Mouse (Mus musculus) ES-CJ7 (cell line): ENCODE data around the gene Acta1.
A peak's percentile ranks its signal among the peaks of the same experiment; 100 is the strongest.

ENCODE experiments used
- DNase-seq: peaks from one replicate; pipeline ENCODE4 v3.0.0; 2011; ENCODE audit warnings: low read depth, low spot score

Gene Acta1

DNA sequence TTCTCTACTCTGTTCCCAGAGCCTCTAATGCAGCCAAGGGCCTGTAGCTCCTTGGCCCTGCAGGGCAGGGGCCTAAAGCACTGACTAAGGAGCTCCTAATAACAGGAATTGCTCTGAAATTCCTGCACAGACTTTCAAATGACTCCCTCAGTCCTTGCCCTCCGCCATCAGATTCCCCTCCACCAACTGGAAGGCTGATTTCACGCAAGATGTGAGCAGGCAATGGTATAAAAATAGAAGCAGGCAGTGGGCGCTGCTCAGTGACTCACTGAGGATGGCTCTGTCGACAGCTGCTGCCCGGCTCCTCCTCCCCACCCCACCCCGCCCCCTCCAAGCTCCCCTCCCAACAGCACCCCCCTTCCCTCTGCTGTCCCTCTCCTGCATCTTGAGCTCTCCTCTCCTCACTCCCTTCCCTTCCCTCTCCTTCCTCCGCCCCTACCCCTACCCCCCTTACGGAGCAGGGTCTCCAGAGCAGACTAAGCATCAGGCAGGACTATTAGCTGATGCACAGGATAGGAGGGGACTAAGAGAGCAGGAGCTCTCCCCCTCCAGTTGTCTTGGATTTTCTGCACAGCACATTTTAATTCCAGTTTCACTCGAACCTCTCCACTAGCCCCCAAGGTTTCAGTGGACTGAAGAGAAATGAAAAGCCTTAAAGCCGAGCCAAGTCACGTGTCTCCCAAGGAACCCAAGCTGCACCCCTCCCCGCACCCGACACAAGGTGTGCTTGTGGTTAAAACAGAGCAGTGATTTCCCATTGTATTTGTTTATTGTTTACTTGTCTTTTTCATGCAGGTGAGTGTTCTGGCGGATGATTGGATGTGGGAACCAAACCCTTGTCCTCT, 9.6 kb downstream of the Acta1 start:
- no peak for DNase-seq

DNA sequence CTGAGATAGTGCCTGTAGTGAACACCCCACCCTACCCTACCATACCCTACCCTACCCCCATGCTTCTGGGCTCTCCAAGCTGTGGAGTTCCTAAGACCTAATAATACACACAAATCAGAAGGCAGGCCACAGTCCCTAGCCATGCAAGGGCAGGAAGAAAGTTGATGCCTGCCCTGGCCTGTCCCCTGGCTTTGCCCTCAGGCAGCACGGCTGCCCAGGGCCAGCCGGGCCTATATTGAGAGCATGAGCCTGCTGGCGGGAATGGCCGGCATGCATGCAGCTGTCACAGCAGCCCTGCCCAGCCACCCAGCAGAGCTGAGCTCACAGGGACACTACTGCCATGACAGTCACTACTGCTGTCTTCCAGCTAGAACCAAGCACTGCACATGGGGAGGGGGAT, 11.5 kb downstream of the Acta1 start:
- no peak for DNase-seq

DNA sequence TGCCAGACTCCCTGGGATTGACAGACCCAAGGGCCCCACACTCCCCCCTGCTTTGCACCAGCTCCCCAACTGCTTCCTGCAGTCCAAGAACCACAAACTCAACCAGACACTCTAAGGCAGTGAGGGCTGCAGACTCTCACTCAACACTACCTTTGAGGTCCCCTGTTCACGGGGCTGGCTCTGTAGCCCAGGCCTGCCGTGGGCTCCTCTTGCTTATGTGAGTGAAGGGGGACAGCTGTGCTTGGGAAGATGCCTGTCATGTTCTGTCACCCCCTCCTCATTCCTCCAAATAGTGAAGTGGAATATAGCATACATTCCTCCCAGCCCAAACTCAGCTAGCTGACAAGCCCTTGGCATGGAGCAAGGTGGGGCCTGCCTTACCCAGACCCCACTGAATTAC, 12.1 kb downstream of the Acta1 start:
- DNase-seq, result no peak

DNA sequence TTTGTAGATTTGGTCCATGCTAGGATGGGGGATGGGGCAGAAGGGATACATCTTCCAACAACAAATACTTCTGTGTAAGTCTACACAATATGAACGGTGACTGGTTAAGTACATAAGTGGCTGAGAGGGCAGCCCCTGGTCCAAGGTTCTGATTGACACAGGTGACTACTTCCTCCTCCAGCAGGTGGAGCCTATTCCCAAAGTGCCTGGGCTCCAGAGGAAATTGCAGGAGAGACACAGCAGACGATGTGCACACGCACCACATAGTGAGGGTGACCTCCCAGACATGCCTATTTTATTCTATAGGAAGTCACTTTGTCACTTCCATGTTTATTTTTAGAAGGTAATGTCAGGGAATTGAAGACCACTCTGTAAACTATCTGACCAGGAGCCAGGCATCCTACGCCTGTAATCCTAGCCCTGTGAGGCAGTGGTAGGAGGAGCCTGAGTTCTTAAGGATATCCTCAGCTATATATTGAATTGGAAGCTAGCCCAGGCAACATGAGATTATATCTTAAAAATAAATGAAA, 13.7 kb downstream of the Acta1 start:
- peak; percentile 38 for DNase-seq

DNA sequence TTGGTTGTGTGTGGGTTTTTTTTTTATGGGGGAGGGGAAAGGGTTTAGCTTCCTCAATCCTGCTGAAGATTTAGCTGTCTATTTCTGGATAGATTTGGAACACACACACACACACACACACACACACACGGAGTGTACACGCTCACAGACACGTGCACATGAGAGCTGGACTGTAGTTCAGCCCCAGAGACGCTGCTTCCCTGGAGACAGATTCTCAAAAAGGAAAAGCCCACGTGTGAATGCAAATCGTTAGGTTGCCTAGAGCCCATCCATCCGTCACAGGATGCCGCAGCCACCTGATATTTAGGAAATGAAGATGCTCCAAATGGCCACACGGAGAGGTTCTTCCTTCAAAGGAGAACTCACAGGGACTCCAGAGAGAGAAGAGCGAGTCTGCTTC, 14.3 kb downstream of the Acta1 start:
- no peak for DNase-seq

DNA sequence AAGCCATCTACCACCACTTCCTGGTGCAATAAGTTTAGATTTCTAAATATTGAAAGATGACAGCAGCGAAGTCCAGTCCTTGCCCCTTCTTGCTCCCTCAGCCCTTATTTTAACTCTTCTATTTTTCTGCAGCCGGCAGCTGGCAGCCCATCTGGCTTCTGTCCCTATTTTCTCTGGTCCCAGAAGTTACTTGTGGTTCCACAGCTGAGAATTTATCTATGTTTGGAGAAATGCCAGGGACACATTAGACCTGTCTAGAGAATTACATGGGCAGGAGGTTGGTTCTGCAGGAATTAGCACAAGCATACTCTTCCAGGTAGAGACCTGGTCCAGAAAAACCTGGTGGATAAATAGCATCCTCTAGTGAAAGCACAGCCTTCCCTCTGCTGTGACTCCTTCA, 16.7 kb downstream of the Acta1 start:
- no peak for DNase-seq

DNA sequence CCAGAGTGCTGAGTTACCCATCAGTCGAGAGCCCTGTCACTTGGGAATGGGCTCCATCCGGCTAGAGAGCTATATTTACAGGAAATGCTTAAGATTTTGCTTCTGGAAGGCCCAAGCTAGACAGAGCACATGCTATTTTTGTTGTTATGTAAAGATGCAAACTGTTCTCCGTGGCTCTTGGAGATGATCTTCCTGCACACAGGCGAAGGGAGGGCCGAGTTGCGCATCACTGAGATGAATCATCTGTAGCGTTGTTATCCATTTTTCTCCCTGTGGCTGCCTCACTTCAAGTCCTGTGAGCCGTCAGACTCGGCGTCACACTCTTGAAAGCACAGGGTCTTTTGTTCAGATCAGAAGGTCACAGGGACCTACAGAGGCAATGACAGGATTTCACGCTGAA, 20.2 kb downstream of the Acta1 start:
- no peak for DNase-seq

DNA sequence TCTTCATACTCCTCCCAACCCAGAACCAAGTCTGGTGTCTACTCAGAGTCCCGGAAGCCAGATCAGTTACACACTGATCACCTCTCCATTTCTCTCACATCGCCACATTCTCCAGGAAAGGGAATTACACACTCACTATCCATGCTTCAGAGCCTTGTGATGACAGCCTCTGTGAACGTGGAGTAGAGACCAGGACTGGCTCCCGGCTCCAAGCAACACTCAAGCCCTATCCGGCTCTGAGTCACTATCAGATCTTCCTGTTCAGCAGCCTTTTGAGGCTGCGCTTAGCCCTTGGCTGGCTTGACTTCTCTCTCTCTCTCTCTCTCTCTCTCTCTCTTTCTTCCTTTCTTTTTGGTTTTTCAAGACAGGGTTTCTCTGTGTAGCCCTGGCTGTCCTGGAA, 21.2 kb downstream of the Acta1 start:
- DNase-seq, result no peak

DNA sequence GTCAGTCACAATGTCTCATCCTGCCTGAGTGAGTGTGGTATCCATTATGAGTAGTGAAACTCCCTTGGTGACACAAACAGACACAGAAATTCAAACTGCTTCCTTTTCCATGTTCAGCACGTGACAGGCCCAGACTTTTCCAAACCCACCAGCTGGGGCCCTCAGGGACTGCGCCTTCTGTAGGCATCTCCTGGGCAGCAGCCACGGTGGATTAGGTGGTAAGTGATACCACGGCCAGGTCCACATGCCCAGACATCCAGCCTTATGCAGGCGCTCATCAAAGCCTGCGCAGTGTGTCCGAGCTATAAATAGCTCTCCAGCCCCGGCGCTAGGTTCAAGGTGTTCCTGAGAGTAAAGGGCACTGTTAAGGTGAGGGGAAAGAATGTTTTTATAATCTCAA, 22.5 kb downstream of the Acta1 start:
- DNase-seq, result no peak

DNA sequence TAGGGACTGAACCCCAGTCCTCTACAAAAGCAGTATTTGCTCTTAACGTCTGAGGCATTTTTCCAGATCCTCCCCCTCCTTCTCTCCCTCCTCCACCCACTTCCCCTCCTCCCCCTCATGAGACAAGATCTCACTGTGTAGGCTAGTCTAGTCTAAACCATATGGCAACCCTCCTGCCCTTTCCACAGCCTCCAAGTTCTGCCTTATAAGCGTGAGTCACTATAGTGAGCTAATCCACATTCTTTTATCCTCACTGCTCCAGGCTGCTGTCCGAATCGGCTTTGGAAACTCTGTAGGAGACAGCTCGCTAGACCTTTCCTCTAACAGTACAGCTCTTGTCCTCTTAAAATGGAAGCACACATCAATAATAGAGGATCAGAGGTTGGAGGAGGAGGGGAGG, 27.6 kb downstream of the Acta1 start:
- no peak for DNase-seq

DNA sequence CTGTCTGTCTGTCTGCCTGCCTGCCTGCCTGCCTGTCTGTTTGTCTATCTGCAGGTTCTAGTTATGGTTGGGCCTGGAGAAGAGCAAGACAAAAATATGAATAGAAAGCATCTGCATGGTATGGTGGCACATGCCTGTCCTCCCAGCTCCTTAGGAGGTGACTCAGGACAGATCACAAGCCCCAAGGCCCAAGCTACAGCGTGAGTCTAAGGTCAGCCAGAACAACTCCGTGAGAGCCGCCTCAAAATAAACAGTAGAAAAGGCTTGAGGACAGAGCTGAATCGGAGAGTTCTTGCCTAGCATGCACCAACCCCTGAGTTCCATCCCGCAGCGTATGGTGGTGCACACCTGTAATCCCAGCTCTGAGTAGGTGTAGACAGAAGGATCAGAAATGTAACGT, 28.8 kb downstream of the Acta1 start:
- DNase-seq, result no peak

DNA sequence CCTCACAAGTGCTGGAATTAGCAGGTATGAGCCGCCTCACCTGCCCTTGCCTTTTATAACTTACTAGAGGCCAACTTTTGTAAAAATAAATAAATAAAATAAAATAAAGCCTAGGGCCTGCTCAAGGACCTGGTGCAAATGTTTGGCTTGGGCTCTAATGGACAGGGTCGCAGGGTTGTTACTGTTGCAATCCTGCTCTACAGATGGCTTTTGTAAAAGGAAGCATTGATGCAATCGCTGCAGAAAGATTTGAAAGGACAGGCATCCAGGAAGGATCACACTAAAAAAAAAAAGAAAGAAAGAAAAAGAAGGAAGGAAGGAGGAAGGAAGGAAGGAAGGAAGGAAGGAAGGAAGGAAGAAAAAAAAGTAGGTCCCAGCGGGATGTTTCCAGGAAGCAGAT, 34.2 kb downstream of the Acta1 start:
- no peak for DNase-seq

DNA sequence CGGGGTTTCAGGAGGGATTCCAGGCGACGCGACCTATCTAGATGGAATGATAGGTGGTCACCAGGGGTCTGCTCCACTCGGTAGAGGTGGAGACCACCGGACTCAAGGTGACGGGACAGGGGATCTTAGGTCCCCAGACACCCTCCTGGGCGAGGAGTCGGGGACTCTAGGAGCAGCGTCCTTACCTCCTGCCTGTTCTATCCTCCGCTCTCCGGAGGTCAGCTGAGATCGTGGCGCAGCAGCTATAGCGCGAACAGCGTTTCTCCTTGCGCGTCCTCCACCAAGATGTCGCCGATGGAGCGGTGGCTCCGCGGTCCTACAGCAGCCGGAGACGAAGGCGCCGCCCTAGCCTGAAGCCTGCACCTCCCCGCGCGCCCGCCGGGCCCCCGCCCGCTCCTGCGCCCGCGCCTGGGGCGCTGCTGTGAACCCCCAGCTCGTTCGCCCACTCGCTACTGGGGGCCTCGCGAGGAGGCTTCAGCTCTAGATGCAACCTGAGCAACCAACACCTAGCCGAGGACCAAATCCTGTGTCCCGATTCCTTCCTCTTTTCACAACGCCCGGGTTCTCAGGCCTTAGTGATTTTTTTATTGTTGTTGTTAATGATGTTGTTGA, 34.8 kb downstream of the Acta1 start, which contains the start of gene Ccsap:
Gene Ccsap, minus strand, starts transcription at position 562 of the 612 bp plus-strand sequence.
- DNase-seq, result no peak

DNA sequence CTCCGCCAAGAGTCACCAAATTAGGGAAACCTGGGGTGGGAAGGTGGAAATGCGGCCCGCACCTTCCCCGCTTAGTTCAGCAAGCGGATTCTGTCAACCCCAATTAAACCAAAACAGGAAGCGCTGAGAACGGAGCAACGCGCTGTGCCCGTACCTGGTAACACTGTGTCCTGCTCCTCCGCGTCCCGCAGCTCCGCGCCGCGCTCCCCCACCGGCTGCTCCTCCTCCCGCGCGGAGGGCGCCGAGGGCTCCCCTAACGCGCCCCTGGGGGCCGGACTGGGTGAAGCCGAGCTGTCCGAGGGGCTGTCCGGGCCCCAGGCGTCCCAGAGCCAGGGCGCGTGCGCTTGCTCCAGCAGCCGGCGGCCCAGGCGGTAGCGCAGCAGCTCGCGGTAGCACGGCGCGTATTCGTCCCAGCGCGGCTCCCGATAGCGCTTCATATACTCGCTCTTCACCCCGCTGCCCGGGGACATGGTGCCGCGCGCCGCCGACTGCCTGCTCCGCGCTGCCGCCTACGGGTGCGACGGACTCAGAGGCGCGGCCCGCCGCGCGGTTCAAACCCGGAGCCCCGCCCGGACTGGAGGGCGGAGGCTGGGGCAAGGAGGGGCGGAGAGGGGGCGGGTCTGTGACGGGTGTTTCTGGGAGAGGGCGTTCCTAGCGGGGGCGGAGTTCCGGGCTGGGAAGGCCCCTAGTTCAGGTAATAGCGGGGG, 35.5 kb downstream of the Acta1 start:
- peak; percentile 93 for DNase-seq

DNA sequence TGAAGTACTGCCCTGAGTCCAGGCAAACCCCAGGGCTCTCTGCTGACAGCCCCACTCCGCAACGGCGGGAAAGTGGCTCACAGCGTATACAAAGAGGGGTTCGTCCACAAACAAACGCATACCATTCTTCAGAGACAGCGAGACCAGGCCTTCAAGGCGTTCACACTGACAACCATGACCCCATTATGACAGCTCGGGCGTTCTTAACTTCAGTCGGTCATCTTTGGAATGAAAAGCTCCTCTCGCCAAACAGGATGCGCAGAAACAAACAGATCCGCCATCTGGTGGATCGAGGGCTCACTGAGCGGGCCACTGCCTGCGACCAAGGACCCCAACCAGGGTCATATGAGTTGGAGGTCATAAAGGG, 36.0 kb downstream of the Acta1 start:
- DNase-seq, result no peak

DNA sequence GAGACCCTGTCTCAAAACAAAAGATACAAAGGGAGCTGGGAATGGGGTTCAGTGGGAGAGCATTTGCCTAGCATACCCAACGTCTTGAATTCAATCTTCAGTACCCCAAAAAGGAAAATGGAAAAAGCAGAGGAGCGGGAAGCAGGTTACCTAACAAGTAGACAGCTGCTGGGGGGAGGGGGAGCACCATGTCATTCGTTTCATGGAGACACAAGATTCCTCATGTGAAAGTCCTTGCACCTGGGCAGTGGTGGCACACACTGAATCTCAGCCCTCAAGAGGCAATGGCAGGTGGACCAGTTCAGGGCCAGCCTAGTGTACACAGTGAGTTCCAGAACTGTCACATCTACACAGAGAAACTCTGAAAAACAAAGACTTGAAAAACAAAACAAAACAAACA, 37.2 kb downstream of the Acta1 start:
- no peak for DNase-seq

DNA sequence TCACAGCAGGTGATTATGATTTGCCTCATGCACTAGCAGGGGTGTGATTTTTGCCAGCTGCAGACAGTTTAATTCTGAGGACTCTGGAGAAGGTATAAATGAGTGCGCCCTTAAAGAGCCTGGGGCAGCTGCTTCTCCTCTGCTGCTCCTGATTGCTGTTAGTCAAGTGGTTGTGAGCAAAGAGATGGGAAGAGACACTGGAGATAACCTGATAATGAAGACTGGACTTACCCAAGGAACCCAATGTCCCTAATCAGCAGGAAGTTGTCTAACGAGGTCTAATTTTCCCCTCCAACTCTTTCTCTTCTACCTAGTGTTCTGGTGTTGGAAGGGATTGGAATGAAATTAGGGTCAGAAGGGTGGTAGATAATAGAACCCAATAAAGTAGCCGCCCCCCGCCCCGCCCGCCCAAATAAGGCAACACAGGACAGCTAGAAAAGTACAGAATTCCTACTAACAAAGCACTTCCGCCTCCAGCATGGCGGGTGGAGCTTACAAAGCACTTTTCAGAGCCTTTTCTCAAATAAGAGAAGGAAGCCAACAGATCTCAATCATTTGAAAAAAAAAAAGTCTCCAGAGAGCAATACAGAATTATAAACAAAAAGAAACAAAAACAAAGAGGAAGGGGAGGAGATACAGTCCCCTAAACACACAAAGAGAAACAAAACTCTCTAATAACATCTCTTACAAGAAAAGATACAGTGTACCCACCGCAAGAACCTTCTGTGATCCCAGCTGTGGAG, 39.6 kb downstream of the Acta1 start:
- no peak for DNase-seq

DNA sequence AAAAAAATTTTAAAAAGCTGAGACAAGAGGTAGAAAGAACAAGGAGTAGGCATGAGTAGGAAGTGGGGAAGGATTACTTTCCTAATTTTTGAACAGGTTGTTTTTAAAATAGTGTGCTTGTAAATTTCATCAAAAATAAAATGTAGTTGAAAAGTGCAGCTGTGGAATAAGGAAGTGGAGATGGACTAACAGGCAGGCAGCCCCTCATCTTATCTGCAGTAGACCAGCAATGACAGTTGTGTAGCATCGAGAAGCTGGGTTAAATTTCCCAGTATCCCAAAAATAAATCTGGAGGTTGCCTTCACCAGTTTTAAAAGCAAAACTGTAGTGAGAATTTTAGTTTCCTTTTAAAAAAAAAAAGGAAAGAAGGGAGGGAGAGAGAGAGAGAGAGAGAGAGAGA, 40.3 kb downstream of the Acta1 start:
- no peak for DNase-seq

DNA sequence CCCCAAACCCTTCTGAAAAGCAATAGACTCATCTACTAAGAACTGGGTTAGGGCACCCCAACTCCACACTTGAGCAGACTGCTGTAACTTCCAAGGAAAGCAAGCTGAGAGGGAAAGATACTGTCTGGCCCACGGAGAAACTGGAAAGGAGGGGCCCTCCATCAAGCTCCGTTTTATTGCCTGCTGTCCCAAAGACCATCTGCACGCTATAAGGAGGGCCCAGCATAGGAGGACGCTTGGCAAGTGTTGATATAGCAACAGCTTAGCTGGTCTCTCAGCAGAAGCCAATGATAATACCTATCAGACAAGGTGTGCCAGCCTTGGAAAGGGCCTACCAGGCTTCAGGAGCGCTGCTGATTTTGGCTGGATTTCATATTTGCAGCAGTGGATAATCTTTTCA, 43.0 kb downstream of the Acta1 start:
- no peak for DNase-seq

DNA sequence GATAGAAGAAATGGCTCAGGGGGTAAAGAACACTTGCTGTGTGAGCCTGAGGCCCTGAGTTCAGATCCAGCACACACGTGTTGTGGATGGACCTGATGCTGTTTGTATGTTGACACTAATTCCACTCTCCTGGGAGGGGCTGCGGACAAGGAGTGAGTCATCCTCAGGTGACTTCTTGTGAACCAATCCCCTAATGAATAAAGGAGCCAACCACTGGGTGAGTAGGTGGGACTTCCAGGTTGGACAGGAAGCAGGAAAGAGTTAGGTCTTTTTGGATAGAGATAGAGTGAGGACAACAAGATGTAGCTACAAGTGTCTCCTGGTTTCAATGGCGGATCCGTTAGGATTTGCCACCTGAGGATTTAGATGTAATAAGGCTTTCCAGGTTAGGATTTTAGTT, 45.2 kb downstream of the Acta1 start:
- peak; percentile 91 for DNase-seq

DNA sequence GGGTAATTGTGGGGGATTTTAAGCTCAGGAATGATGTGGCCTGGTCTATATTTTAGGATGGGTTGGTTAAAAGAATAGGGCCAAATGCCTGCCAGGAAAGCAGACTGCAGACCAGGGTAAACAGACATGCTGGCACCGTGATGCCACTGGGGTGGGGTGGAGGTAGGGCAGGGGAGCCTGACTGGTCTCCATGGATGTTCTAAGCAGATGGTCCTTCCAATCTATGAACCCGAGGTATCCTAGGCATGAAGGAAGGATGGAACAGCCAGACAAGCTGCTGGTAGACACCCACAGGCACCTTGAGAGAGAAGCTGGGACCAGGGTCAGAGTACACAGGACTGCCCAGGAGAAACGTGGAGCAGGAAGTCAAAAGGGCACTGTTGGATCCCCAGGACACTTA, 47.0 kb downstream of the Acta1 start:
- no peak for DNase-seq

DNA sequence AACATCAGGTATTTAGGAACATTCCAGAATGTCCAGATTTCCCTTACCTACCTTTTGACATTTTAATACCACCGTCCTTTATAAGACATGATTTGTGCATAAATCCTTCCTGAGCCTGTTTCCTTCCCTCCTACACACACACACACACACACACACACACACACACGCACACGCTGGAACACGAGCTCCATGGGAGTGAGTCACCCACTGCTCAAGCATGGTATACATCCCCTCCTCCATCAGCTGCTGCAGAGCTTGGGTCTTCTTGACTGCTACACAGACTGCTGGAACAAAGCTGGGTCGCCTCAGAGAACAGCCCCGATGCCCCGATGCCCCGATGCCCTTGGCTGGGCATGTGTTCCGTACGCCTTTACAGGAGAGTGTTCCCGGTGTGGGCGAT, 48.0 kb downstream of the Acta1 start:
- DNase-seq, result no peak
